Mouse (Mus musculus) lung, postnatal 0 days (tissue): ENCODE data around the gene Ubox5. TPM values are rescaled to one million over a fixed set of nuclear protein-coding genes. Genes with fewer than 3 reads are reported as not detected.

Experiments
- ATAC-seq: fragments of 200-750 bp; cut with Nextera tagmentation; 2 replicates; pipeline ENCODE4 v1.8.0; 2017; ENCODE audit warnings: moderate library complexity
- DNase-seq: peaks from one replicate; pipeline ENCODE4 v3.0.0-alpha.2; 2016; ENCODE audit warnings: low spot score
- H3K27ac ChIP-seq: fragments of 300-500 bp; sonication (generic); 2 replicates; pipeline ENCODE4 v1.5.1; 2014; ENCODE audit warnings: antibody characterized with exemption, mild to moderate bottlenecking, low read length, mixed read lengths
- H3K27me3 ChIP-seq: fragments of 300-500 bp; sonication (generic); replicated peaks from 2 replicates; pipeline ENCODE4 v1.6.1; 2014; ENCODE audit warnings: low read length, mixed read lengths; ENCODE audit not compliant: insufficient read depth
- H3K36me3 ChIP-seq: fragments of 300-500 bp; sonication (generic); 2 replicates; pipeline ENCODE4 v1.6.1; 2014; ENCODE audit warnings: low read length, mixed read lengths; ENCODE audit not compliant: insufficient read depth
- H3K4me1 ChIP-seq: fragments of 300-500 bp; sonication (generic); 2 replicates; pipeline ENCODE4 v1.6.1; 2014; ENCODE audit warnings: antibody characterized with exemption, low read depth, low read length, mixed read lengths; ENCODE audit not compliant: insufficient read depth
- H3K4me2 ChIP-seq: fragments of 300-500 bp; sonication (generic); replicated peaks from 2 replicates; pipeline ENCODE4 v1.6.1; 2014; ENCODE audit warnings: low read depth, mild to moderate bottlenecking, low read length, moderate library complexity, mixed read lengths
- H3K4me3 ChIP-seq: fragments of 300-500 bp; sonication (generic); 2 replicates; pipeline ENCODE4 v1.5.1; 2014; ENCODE audit warnings: low read depth, low read length
- H3K9ac ChIP-seq: fragments of 300-500 bp; sonication (generic); replicated peaks from 2 replicates; pipeline ENCODE4 v1.6.1; 2014; ENCODE audit warnings: low read depth, mild to moderate bottlenecking
- H3K9me3 ChIP-seq: fragments of 300-500 bp; sonication (generic); 2 replicates; pipeline ENCODE4 v1.6.1; 2016; ENCODE audit warnings: low read length, mixed read lengths
- CTCF ChIP-seq: IDR thresholded peaks from 2 replicates; pipeline ENCODE4 v1.5.1; 2016; ENCODE audit warnings: antibody characterized with exemption, mild to moderate bottlenecking
- EP300 ChIP-seq: IDR thresholded peaks from 2 replicates; pipeline ENCODE4 v1.6.1; 2016; ENCODE audit warnings: antibody characterized with exemption, mild to moderate bottlenecking, control low read depth
- WGBS: fragments of 180-500 bp; shearing (Covaris S2); extraction: QIAGEN DNeasy Blood & Tissue Kit; methylation state at CpG from one replicate; pipeline ENCODE4 v1.1.7; 2014; 5-methylcytosine and 5-hydroxymethylcytosine counted together
- polyA plus RNA-seq: library from polyadenylated mRNA; unstranded; fragments of >200 nt; fragmentation: Nextera tagmentation; extraction: Ambion mirVana; gene quantifications from 2 replicates; pipeline ENCODE4 v1.2.1, GENCODE M21; 2015

The Ubox5 gene
- polyA plus RNA-seq, 1 experiment from 2014 or later: 4.4 TPM

- peak; percentile 66 for DNase-seq
- peak; percentile 82 for ATAC-seq
- 40% methylated on average over 10 of the region's 10 CpGs for WGBS
These were observed 45.8 kb downstream of the Ubox5 start for GRCm38 (mm10) chr2:130583902-130584560.

GRCm38 (mm10) chr2:130582552-130582951 is 47.3 kb downstream of the Ubox5 start, which contains the start of gene Avp:
Gene Avp, minus strand, starts transcription at chr2:130582554.
- Histone ChIP-seq H3K4me3 (no peak within 1 kb of the TSS), H3K9me3 (no peaks in the 10 kb centered on the region), H3K4me1 (peaks cover 9% of the 10 kb centered on the region; the same call in 1 of the 2 replicates), H3K36me3 (no peaks in the 10 kb centered on the region), H3K27ac (no peak within 1 kb of the TSS), H3K4me2 (no peak within 1 kb of the TSS), H3K9ac (no peak within 1 kb of the TSS), H3K27me3 (peaks cover 41% of the 10 kb centered on the region)
- WGBS: 40% methylated on average over 10 of the region's 10 CpGs
- no peak for DNase-seq
- TF ChIP-seq EP300: no peak
- no peak for TF ChIP-seq CTCF
- ATAC-seq: no peak

More at GRCm38 (mm10) chr2:130583902-130584560, 45.8 kb downstream of the Ubox5 start:
- Histone ChIP-seq H3K4me1 (0 out of 2 replicates have a peak, but pooled peaks cover 7% of the 10 kb centered on the region), H3K27me3 (peaks cover 31% of the 10 kb centered on the region), H3K9ac (no peak overlapping the region), H3K4me3 (no peak overlapping the region), H3K27ac (no peak overlapping the region), H3K4me2 (no peak overlapping the region), H3K9me3 (no peaks in the 10 kb centered on the region), H3K36me3 (no peaks in the 10 kb centered on the region)
- TF ChIP-seq EP300 (no peak), CTCF (no peak)

GRCm38 (mm10) chr2:130581201-130581600 is 48.6 kb downstream of the Ubox5 start:
- Histone ChIP-seq H3K9me3 (no peaks in the 10 kb centered on the region), H3K9ac (no peak overlapping the region), H3K27ac (no peak overlapping the region), H3K36me3 (no peaks in the 10 kb centered on the region), H3K4me1 (peaks cover 9% of the 10 kb centered on the region; the same call in 1 of the 2 replicates), H3K4me2 (peak overlapping the region; percentile 43; the same call in 1 of the 2 replicates), H3K27me3 (peaks cover 52% of the 10 kb centered on the region), H3K4me3 (peak overlapping the region; percentile 19; the same call in 1 of the 2 replicates)
- DNase-seq (no peak), ATAC-seq (no peak)
- WGBS: 8% methylated on average over 11 of the region's 16 CpGs
- TF ChIP-seq EP300: no peak
- TF ChIP-seq CTCF: no peak

DNA sequence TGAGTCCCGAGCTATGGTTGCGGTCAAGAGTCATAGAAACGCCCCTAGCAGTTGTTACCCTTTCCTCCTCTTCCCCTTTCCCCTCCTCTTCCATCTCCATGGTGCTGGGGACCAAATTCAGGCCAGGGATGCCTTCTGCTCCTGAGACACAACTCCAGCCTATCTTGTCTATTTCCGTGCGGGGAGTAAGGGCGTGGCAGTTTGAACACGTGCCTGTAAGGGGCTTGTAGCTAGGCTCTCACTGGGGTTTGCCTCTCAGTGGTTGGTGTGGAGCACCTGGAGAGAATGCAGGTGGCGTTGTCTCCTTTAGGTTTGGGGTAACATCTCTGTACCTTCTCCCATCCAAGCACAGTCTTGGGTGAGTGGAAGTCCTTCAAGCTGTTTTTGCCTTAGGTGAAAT is 50.0 kb downstream of the Ubox5 start:
- Histone ChIP-seq H3K9ac (no peak overlapping the region), H3K36me3 (no peaks in the 10 kb centered on the region), H3K4me2 (no peak overlapping the region), H3K4me3 (no peak overlapping the region), H3K27ac (no peak overlapping the region), H3K4me1 (peaks cover 9% of the 10 kb centered on the region; the same call in 1 of the 2 replicates), H3K9me3 (no peaks in the 10 kb centered on the region), H3K27me3 (peaks cover 64% of the 10 kb centered on the region)
- WGBS: 9% methylated on average over 8 of the region's 8 CpGs
- no peak for TF ChIP-seq CTCF
- TF ChIP-seq EP300: no peak
- no peak for DNase-seq
- no peak for ATAC-seq

DNA sequence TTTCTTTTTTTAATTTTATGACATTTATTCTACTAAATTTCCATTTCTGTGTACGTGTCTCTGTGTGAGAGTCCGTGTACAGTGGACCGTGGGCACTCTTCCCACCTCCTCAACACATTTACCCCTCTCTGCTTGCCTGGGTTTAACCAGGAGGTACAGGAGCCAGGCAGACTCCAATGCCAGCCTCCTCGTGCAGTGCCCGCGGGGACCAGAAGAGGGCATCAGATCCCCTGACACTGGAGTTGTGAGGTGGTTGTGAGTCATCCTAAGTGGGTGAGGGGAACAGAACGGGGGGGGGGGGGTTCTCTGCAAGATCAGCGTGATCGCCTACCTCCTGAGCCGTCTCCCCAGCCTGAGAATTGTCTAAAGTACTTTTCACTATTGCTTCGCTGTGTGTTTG is 51.7 kb downstream of the Ubox5 start:
- H3K4me3 ChIP-seq: no peak overlapping the region
- peak; percentile 47; the same call in 1 of the 2 replicates for ATAC-seq
- no peak overlapping the region for H3K27ac ChIP-seq
- DNase-seq: peak; percentile 53
- no peaks in the 10 kb centered on the region for H3K9me3 ChIP-seq
- H3K36me3 ChIP-seq: no peaks in the 10 kb centered on the region
- TF ChIP-seq EP300: no peak
- peak; percentile 74 for TF ChIP-seq CTCF
- no peak overlapping the region for H3K9ac ChIP-seq
- peaks cover 2% of the 10 kb centered on the region; the same call in 1 of the 2 replicates for H3K4me1 ChIP-seq
- 14% methylated on average over 11 of the region's 11 CpGs for WGBS
- H3K4me2 ChIP-seq: no peak overlapping the region
- peaks cover 68% of the 10 kb centered on the region for H3K27me3 ChIP-seq

- WGBS: 7% methylated on average over 12 of the region's 12 CpGs
- Histone ChIP-seq H3K9me3 (no peaks in the 10 kb centered on the region), H3K9ac (no peak overlapping the region), H3K4me3 (no peak overlapping the region), H3K4me2 (no peak overlapping the region), H3K27ac (no peak overlapping the region), H3K4me1 (peaks cover 2% of the 10 kb centered on the region; the same call in 1 of the 2 replicates), H3K27me3 (peaks cover 68% of the 10 kb centered on the region), H3K36me3 (no peaks in the 10 kb centered on the region)
- TF ChIP-seq EP300: no peak
- TF ChIP-seq CTCF: no peak
- DNase-seq (peak; percentile 53), ATAC-seq (peak; percentile 53)
These were observed 52.2 kb downstream of the Ubox5 start for GRCm38 (mm10) chr2:130577632-130578031.
